Mouse (Mus musculus) retina, postnatal 1 day (tissue): ENCODE measurements at regions not wholly inside any gene's neighbourhood (a gene's known extent, or its start where the extent isn't known, plus 50 kb on each side); places are given as distances from the start of the nearest gene placed in this dataset.

ENCODE experiments used
- DNase-seq: peaks from one replicate; pipeline ENCODE4 v3.0.0-alpha.2; 2012

- DNase-seq = no peak
Observed at GRCm38 (mm10) chr3:43155643-43156042, 1413.2 kb downstream of the D3Ertd751e start.

GRCm38 (mm10) chr3:43160530-43160929, 1418.1 kb downstream of the D3Ertd751e start:
- no peak for DNase-seq

GRCm38 (mm10) chr3:43182785-43183184, 1440.4 kb downstream of the D3Ertd751e start:
- DNase-seq = no peak

GRCm38 (mm10) chr3:43199891-43200290, 1457.5 kb downstream of the D3Ertd751e start:
- DNase-seq = peak; percentile 9

GRCm38 (mm10) chr3:43209646-43210045, 1467.2 kb downstream of the D3Ertd751e start:
- DNase-seq = peak; percentile 59

- no peak for DNase-seq
Observed at GRCm38 (mm10) chr3:43218726-43219125, 1476.3 kb downstream of the D3Ertd751e start.

- DNase-seq = peak; percentile 9
Observed at GRCm38 (mm10) chr3:43246639-43247038, 1504.2 kb downstream of the D3Ertd751e start.
